Mouse (Mus musculus) thymus, adult 2 months (tissue): ENCODE data around the gene Nxpe2.

ENCODE experiments used
- CTCF ChIP-seq: fragments of 200-500 bp; IDR thresholded peaks from 2 replicates; pipeline ENCODE4 v1.5.1; 2012; ENCODE audit warnings: mild to moderate bottlenecking, control low read depth, low read length, moderate library complexity, borderline replicate concordance; ENCODE audit not compliant: control insufficient read depth, poor library complexity, insufficient read depth; ENCODE audit errors: extremely low read depth
- POLR2A ChIP-seq: fragments of 200-500 bp; IDR thresholded peaks from 2 replicates; pipeline ENCODE4 v1.6.1; 2012; ENCODE audit warnings: mild to moderate bottlenecking, low read length, control low read depth, moderate library complexity; ENCODE audit not compliant: control insufficient read depth, poor library complexity, insufficient read depth; ENCODE audit errors: extremely low read depth

DNA sequence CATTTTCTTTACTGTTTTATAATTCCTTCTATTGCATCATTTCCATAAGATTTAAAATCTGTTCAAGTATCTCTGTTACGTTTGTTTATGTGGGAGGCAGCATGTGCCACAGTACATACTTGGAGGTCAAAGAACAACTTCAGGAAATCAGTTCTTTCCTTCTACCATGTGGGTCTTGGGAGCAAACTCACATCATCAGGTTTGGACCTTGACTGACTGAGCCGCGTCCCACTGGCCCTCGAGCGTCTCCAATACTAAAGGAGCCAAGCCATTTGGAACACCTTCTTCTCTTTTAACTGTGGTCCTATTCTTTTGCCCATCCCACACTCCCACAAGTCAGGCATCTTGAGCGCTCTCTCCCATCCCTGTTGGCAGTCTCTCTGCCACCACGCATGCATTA is 23.7 kb downstream of the Nxpe2 start:
- TF ChIP-seq CTCF = no peak
- TF ChIP-seq POLR2A = no peak
